Mouse (Mus musculus): ENCODE results near the gene Sec22c. TPM values are rescaled to one million over a fixed set of nuclear protein-coding genes. Genes with fewer than 3 reads are reported as not detected.

The Sec22c gene
- total and polyA plus RNA-seq, 2 experiments from 2014 or later, result 34.3 to 34.4 TPM

DNA sequence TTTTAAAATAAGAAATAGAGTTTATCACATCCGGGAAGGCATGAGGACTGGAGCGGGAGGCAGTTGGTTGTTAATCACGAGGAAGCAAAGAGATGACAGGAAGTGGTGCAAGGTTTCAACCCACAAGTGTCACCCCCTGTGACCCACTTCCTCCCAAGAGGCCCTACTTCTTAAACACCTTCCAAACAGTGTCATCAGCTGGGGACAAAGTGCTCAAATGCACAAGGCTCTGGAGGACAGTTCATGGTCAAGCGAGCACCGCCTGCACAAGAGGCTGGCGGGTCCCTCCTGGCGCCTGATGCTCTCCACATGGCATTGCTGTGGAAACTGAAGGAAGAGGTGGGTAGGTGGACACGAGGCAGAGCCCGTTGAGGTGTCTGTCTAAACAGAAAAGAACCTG, 30.3 kb downstream of the Sec22c start:
- no peaks in the 10 kb centered on the region for H3K4me1 ChIP-seq (ENCODE audit: insufficient read depth, low read length)
- no peak overlapping the region for H3K9ac ChIP-seq (replicated peaks; ENCODE audit: low read length, poor library complexity, severe bottlenecking)
- DNase-seq (ENCODE audit: low spot score) (no peak), ATAC-seq (ENCODE audit: low FRiP score) (no peak)
- no peaks in the 10 kb centered on the region for H3K36me3 ChIP-seq (ENCODE audit: insufficient read depth, low read length)
- TF ChIP-seq CTCF (IDR thresholded peaks at IDR 0.05), result no peak
- no peak overlapping the region for H3K4me3 ChIP-seq (ENCODE audit: low read depth, low read length)
- H3K27ac ChIP-seq (ENCODE audit: low read depth, low read length), result no peak overlapping the region
- H3K4me2 ChIP-seq (ENCODE audit: low read depth, low read length, poor library complexity, severe bottlenecking), result no peak overlapping the region
- H3K9me3 ChIP-seq (ENCODE audit: low read length), result no peaks in the 10 kb centered on the region
- WGBS, result 91% methylated on average over 9 of the region's 9 CpGs
- H3K27me3 ChIP-seq (ENCODE audit: insufficient read depth, low read length), result no peaks in the 10 kb centered on the region

DNA sequence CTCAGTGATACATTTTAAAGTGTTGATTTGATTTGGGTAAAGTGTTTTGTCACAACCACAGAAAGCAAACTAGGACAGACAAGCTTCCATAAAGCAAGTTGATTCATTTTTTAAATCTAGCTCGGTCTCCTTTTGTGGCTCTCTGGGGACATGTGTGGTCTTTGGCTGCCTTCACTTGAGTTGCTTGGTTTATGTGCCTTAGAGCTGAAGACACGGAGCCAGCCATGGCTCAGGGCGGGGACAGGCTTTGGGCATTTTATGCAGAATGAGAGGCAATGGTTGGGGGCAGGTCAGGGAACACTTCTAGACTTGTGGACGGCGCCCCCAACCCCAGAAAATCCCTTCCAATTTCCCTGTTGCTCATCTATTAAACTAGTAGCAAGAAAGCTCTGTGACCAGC, 31.6 kb downstream of the Sec22c start:
- Histone ChIP-seq H3K4me3 (ENCODE audit: low read depth, low read length) (no peak overlapping the region), H3K27ac (ENCODE audit: low read depth, low read length) (no peak overlapping the region), H3K9me3 (ENCODE audit: low read length) (no peaks in the 10 kb centered on the region), H3K36me3 (ENCODE audit: insufficient read depth, low read length) (no peaks in the 10 kb centered on the region), H3K9ac (replicated peaks; ENCODE audit: low read length, poor library complexity, severe bottlenecking) (no peak overlapping the region), H3K4me1 (ENCODE audit: insufficient read depth, low read length) (peaks cover 6% of the 10 kb centered on the region; the same call in 1 of the 2 replicates), H3K4me2 (ENCODE audit: low read depth, low read length, poor library complexity, severe bottlenecking) (no peak overlapping the region), H3K27me3 (ENCODE audit: insufficient read depth, low read length) (no peaks in the 10 kb centered on the region)
- TF ChIP-seq CTCF (IDR thresholded peaks at IDR 0.05), result no peak
- DNase-seq (ENCODE audit: low spot score), result no peak
- WGBS, result 87% methylated on average over 5 of the region's 5 CpGs
- ATAC-seq (ENCODE audit: low FRiP score), result no peak

DNA sequence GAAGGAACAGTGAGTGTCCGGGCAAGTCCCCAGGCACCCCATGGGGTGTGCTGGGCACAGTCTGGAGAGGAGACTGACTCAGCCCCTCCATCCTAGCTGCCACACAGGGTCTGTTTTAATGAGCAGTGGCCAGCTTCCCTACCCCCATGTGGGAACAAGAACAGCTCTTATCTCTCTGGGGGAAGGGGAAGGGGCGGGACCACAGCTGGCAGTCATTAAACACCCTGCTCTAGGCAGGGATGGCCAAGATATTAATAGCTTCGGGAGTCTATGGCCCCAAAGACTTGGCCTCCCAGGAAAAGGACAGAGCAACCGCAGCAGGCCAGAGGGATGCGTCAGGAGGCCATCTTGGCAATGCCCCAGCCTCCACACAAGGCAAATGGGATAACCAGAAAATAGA, 33.0 kb downstream of the Sec22c start:
- 66% methylated on average over 5 of the region's 5 CpGs for whole genome bisulfite sequencing
- ATAC-seq (ENCODE audit: low FRiP score) (no peak), DNase-seq (ENCODE audit: low spot score) (no peak)
- H3K4me2 ChIP-seq (ENCODE audit: low read depth, low read length, poor library complexity, severe bottlenecking), result no peak overlapping the region
- H3K27me3 ChIP-seq (ENCODE audit: insufficient read depth, low read length), result no peaks in the 10 kb centered on the region
- no peaks in the 10 kb centered on the region for H3K9me3 ChIP-seq (ENCODE audit: low read length)
- TF ChIP-seq CTCF (IDR thresholded peaks at IDR 0.05), result no peak
- no peak overlapping the region for H3K9ac ChIP-seq (replicated peaks; ENCODE audit: low read length, poor library complexity, severe bottlenecking)
- H3K27ac ChIP-seq (ENCODE audit: low read depth, low read length), result no peak overlapping the region
- H3K4me1 ChIP-seq (ENCODE audit: insufficient read depth, low read length), result peaks cover 6% of the 10 kb centered on the region; the same call in 1 of the 2 replicates
- H3K36me3 ChIP-seq (ENCODE audit: insufficient read depth, low read length), result no peaks in the 10 kb centered on the region
- H3K4me3 ChIP-seq (ENCODE audit: low read depth, low read length), result no peak overlapping the region

DNA sequence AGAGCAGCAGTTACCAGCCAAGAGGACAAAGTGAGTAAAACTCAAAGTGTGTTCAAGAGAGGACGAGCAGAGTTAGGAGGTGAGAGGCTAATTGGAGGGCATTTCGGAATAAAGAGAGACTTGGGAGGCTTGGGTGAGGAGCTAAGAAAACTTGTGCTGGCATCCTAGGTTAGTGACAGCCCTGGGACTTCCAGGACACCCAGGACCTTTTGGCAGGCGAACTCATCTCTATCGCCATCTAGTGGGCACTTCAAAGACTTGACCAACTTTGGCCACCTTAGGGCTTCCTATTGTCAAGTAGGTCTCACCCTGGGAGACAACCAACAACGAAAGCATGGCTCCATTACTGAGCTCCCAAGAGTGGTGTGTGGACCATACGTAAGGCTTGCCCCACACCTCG, 34.0 kb downstream of the Sec22c start:
- Histone ChIP-seq H3K9me3 (ENCODE audit: low read length) (no peaks in the 10 kb centered on the region), H3K4me3 (ENCODE audit: low read depth, low read length) (no peak overlapping the region), H3K4me2 (ENCODE audit: low read depth, low read length, poor library complexity, severe bottlenecking) (no peak overlapping the region), H3K36me3 (ENCODE audit: insufficient read depth, low read length) (no peaks in the 10 kb centered on the region), H3K4me1 (ENCODE audit: insufficient read depth, low read length) (peaks cover 6% of the 10 kb centered on the region; the same call in 1 of the 2 replicates), H3K9ac (replicated peaks; ENCODE audit: low read length, poor library complexity, severe bottlenecking) (no peak overlapping the region), H3K27me3 (ENCODE audit: insufficient read depth, low read length) (no peaks in the 10 kb centered on the region), H3K27ac (ENCODE audit: low read depth, low read length) (no peak overlapping the region)
- DNase-seq (ENCODE audit: low spot score) (peak; percentile 80), ATAC-seq (ENCODE audit: low FRiP score) (no peak)
- 21% methylated on average over 7 of the region's 7 CpGs for WGBS
- TF ChIP-seq CTCF (IDR thresholded peaks at IDR 0.05), result peak; percentile 80

DNA sequence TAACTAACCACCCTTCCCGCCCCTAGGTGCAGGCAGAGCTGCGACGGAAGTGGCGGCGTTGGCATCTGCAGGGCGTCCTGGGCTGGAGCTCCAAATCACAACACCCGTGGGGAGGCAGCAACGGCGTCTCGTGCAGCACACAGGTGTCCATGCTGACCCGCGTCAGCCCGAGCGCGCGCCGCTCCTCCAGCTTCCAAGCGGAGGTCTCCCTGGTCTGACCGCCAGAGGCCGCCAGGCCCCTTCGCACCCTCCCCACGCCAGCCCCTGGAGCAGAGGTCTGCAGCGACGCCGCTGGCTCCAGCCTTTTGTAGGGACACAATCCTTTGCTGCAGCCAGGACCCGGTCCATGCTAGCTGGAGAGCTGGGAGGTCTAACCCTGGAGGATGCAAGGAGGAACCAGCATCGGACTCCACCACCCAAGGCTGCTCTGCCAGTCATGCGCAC, 35.9 kb downstream of the Sec22c start:
- under 1% methylated on average over 28 of the region's 28 CpGs for WGBS
- Histone ChIP-seq H3K9me3 (ENCODE audit: low read length) (no peaks in the 10 kb centered on the region), H3K4me3 (ENCODE audit: low read depth, low read length) (peak overlapping the region; percentile 43), H3K4me2 (ENCODE audit: low read depth, low read length, poor library complexity, severe bottlenecking) (peak overlapping the region; percentile 66), H3K9ac (replicated peaks; ENCODE audit: low read length, poor library complexity, severe bottlenecking) (peak overlapping the region; percentile 54), H3K36me3 (ENCODE audit: insufficient read depth, low read length) (no peaks in the 10 kb centered on the region), H3K27ac (ENCODE audit: low read depth, low read length) (no peak overlapping the region), H3K27me3 (ENCODE audit: insufficient read depth, low read length) (no peaks in the 10 kb centered on the region), H3K4me1 (ENCODE audit: insufficient read depth, low read length) (peaks cover 6% of the 10 kb centered on the region; the same call in 1 of the 2 replicates)
- ATAC-seq (ENCODE audit: low FRiP score) (peak; percentile 48; the same call in 1 of the 2 replicates), DNase-seq (ENCODE audit: low spot score) (peak; percentile 72)
- TF ChIP-seq CTCF (IDR thresholded peaks at IDR 0.05), result peak; percentile 86

DNA sequence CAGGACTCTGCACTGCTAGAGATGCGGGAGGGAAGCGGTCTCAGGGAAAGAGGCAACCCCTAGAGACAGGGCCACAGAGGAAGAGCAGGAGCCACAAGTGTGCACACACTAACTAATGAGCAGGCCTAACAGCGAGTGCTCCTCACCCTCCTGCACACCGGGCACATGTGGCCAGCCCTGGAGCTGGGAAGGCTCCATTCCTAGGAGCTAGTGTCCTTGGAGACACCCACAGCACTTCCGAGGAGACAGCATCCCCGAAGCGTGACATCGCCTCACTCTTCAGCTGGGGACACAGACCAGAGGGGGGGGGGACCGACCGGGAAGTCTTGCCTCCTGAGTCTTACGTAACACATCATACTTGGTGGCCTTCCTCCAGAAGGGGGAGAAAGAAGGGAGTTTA, 37.5 kb downstream of the Sec22c start:
- H3K4me1 ChIP-seq (ENCODE audit: insufficient read depth, low read length), result peaks cover 6% of the 10 kb centered on the region; the same call in 1 of the 2 replicates
- no peak for TF ChIP-seq CTCF (IDR thresholded peaks at IDR 0.05)
- H3K4me3 ChIP-seq (ENCODE audit: low read depth, low read length), result no peak overlapping the region
- H3K9me3 ChIP-seq (ENCODE audit: low read length), result no peaks in the 10 kb centered on the region
- H3K4me2 ChIP-seq (ENCODE audit: low read depth, low read length, poor library complexity, severe bottlenecking), result no peak overlapping the region
- no peak for DNase-seq (ENCODE audit: low spot score)
- no peaks in the 10 kb centered on the region for H3K27me3 ChIP-seq (ENCODE audit: insufficient read depth, low read length)
- H3K27ac ChIP-seq (ENCODE audit: low read depth, low read length), result no peak overlapping the region
- no peak for ATAC-seq (ENCODE audit: low FRiP score)
- H3K36me3 ChIP-seq (ENCODE audit: insufficient read depth, low read length), result no peaks in the 10 kb centered on the region
- no peak overlapping the region for H3K9ac ChIP-seq (replicated peaks; ENCODE audit: low read length, poor library complexity, severe bottlenecking)
- 63% methylated on average over 11 of the region's 11 CpGs for WGBS

All from midbrain, postnatal 0 days (tissue).